Mouse (Mus musculus): ENCODE results near the gene 4930535I16Rik.

Gene 4930535I16Rik

DNA sequence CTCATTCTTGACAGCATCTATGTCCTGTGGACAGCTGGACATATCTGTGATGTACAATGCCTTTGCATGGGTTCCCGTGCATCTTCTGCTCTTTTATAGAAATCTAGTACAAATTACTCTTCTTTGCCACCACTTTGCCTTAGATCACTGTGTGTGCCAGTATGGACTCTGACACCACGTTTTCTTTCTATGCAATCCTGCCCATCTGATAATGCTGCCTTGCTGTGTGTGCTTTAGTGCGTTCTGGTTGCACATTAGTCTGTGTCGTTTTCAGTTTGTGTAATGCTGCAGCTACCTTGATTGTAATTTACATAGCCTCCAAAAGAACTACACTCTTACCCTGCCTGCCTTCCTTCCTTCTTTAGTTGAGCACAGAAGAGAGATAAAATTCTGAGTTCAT, 6.3 kb downstream of the 4930535I16Rik start:
- DNase-seq (ENCODE audit: extremely low read depth, insufficient read length, low spot score): no peak

DNA sequence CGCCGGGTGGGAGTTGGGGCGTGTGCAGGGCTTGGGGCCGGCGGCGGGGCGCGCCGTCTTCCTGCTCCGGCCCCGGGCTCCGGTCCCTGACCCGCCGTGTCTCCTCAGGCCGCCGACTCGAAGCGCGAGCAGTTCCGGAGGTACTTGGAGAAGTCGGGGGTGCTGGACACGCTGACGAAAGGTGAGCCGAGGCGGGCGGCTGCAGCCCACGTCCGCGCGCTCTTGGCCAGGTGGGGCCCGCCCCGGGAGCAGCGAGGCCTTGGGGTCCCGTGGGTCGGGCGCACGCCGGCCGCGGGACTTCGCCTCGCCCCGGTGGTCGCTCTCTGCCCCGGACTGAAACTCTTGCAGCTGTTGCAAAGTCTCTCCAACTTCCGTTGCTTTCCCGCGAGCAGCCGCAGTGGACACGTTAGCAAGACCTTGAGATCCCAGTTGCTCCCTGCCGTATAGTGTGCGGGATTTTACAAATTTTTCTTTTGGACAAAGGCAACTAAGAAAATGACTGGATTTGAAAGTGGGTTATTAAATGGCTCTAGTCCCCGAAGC, 12.6 kb downstream of the 4930535I16Rik start:
- DNase-seq (ENCODE audit: extremely low read depth, insufficient read length, low spot score): no peak

- peak; percentile 97 for DNase-seq (ENCODE audit: extremely low read depth, insufficient read length, low spot score)
Observed at GRCm38 (mm10) chr4:123904333-123905125, 13.3 kb downstream of the 4930535I16Rik start, which contains the start of gene Mycbp. Mycbp (plus strand) TSS chr4:123904832.

- no peak for DNase-seq (ENCODE audit: extremely low read depth, insufficient read length, low spot score)
Observed at GRCm38 (mm10) chr4:123903432-123903831, 14.4 kb downstream of the 4930535I16Rik start.

- no peak for DNase-seq (ENCODE audit: extremely low read depth, insufficient read length, low spot score)
Observed at GRCm38 (mm10) chr4:123898696-123899095, 19.1 kb downstream of the 4930535I16Rik start.

DNA sequence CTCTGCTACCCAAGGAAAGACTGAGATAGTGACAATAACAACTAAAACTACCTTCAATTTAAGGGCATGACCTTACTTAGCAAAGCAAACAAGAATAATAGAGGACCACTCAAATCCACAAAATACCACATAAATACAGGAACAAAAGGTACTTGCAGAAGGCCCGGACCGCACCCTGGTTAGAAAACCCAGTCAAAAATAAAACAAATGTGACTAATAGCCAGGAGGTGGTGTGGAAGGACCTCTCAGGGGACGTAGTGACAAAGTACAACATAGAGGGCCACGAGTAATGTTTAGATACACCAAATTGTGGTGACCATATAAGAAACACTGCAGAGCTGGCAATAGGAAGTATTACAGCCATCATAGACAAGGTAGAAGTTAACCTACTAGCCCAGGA, 23.5 kb downstream of the 4930535I16Rik start:
- no peak for DNase-seq (ENCODE audit: extremely low read depth, insufficient read length, low spot score)

- no peak for DNase-seq (ENCODE audit: extremely low read depth, insufficient read length, low spot score)
Observed at GRCm38 (mm10) chr4:123893726-123894125, 24.1 kb downstream of the 4930535I16Rik start.
